Mouse (Mus musculus) liver, embryonic 14.5 days (tissue): ENCODE measurements around the gene Ubr2. TPM values are rescaled to one million over a fixed set of nuclear protein-coding genes. Genes with fewer than 3 reads are reported as not detected.

Source experiments
- ATAC-seq: fragments of 200-750 bp; cut with Nextera tagmentation; 2 replicates; pipeline ENCODE4 v1.8.0; 2017; ENCODE audit warnings: moderate number of reproducible peaks, mild to moderate bottlenecking, moderate library complexity; ENCODE audit not compliant: insufficient read depth
- DNase-seq, 3 experiments: peaks; one replicate each; pipeline ENCODE4 v3.0.0-alpha.2; 2012 to 2013; ENCODE audit warnings: low read depth in 3 of 3, low spot score in 3 of 3
- H3K27ac ChIP-seq: fragments of 300-500 bp; sonication (generic); 2 replicates; pipeline ENCODE4 v1.5.1; 2014; ENCODE audit warnings: moderate library complexity, mild to moderate bottlenecking, control low read depth, inconsistent platforms
- H3K27me3 ChIP-seq: fragments of 300-500 bp; sonication (generic); 2 replicates; pipeline ENCODE4 v1.6.1; 2014; ENCODE audit warnings: mild to moderate bottlenecking, low read length, moderate library complexity; ENCODE audit not compliant: control insufficient read depth, insufficient read depth
- H3K36me3 ChIP-seq: fragments of 300-500 bp; sonication (generic); replicated peaks from 2 replicates; pipeline ENCODE4 v1.6.1; 2014; ENCODE audit warnings: low read depth; ENCODE audit not compliant: control insufficient read depth, insufficient read depth
- H3K4me1 ChIP-seq, 2 experiments: fragments of 200-500 bp in 1 of 2; fragments of 300-500 bp in 1 of 2; sonication (generic) in 1 of 2; replicated peaks; 2 replicates each; pipeline ENCODE4 v1.6.1; 2012 to 2014; ENCODE audit warnings: antibody characterized with exemption in 1 of 2, inconsistent platforms in 1 of 2, low read length in 1 of 2; ENCODE audit not compliant: control insufficient read depth in 2 of 2, insufficient read depth in 2 of 2
- H3K4me2 ChIP-seq: fragments of 300-500 bp; sonication (generic); 2 replicates; pipeline ENCODE4 v1.6.1; 2014; ENCODE audit warnings: low read depth, mild to moderate bottlenecking, control low read depth, moderate library complexity
- H3K4me3 ChIP-seq, 2 experiments: fragments of 200-500 bp in 1 of 2; fragments of 300-500 bp in 1 of 2; sonication (generic) in 1 of 2; 2 replicates each; pipeline ENCODE4 v1.5.1; 2012 to 2014; ENCODE audit warnings: low read depth in 2 of 2, low read length in 2 of 2, mild to moderate bottlenecking in 2 of 2, control low read depth in 1 of 2, inconsistent platforms in 1 of 2, moderate library complexity in 1 of 2; ENCODE audit not compliant: insufficient read depth in 1 of 2
- H3K9ac ChIP-seq: fragments of 300-500 bp; sonication (generic); replicated peaks from 2 replicates; pipeline ENCODE4 v1.6.1; 2014; ENCODE audit warnings: mild to moderate bottlenecking, control low read depth, moderate library complexity
- H3K9me3 ChIP-seq: fragments of 300-500 bp; sonication (generic); 2 replicates; pipeline ENCODE4 v1.6.1; 2016; ENCODE audit warnings: low read length, mixed read lengths; ENCODE audit not compliant: control insufficient read depth
- CTCF ChIP-seq: IDR thresholded peaks from 2 replicates; pipeline ENCODE4 v1.5.1; 2016; ENCODE audit warnings: antibody characterized with exemption, low read depth, control low read depth
- EP300 ChIP-seq: IDR thresholded peaks from 2 replicates; pipeline ENCODE4 v1.6.1; 2016; ENCODE audit warnings: antibody characterized with exemption, low read depth
- WGBS: fragments of 180-500 bp; shearing (Covaris S2); extraction: QIAGEN DNeasy Blood & Tissue Kit; methylation state at CpG from one replicate; pipeline ENCODE4 v1.1.7; 2014; ENCODE audit not compliant: insufficient replicate concordance; 5-methylcytosine and 5-hydroxymethylcytosine counted together
- polyA plus RNA-seq, 2 experiments: library from polyadenylated mRNA; depleted of rRNA in 1 of 2; stranded (reverse) in 1 of 2; unstranded in 1 of 2; fragments of >200 nt; fragmentation: Nextera tagmentation in 1 of 2; extraction: Ambion mirVana in 1 of 2; gene quantifications; 2 replicates each; pipeline versions ENCODE4 v1.2.1 to v1.2.3; 2012 to 2014

Ubr2 gene
- polyA plus RNA-seq, 2 experiments: 7.3 to 9.7 TPM

GRCm38 (mm10) chr17:46975183-46975582 is 35.2 kb downstream of the Ubr2 start:
- ATAC-seq: no peak
- DNase-seq: peak; percentile 24 to 47 (median 28)
- no peak overlapping the region for H3K9ac ChIP-seq
- H3K27ac ChIP-seq: no peak overlapping the region
- H3K9me3 ChIP-seq: no peaks in the 10 kb centered on the region
- TF ChIP-seq CTCF: peak; percentile 91
- TF ChIP-seq EP300: no peak
- H3K4me2 ChIP-seq: no peak overlapping the region
- WGBS: 55% methylated on average over 3 of the region's 3 CpGs
- H3K4me3 ChIP-seq: no peak overlapping the region
- H3K4me1 ChIP-seq: no peaks in the 10 kb centered on the region
- no peaks in the 10 kb centered on the region for H3K27me3 ChIP-seq
- peaks cover 80% of the 10 kb centered on the region for H3K36me3 ChIP-seq

GRCm38 (mm10) chr17:46972603-46973002 is 37.8 kb downstream of the Ubr2 start:
- Histone ChIP-seq H3K4me3 (no peak overlapping the region), H3K4me2 (no peak overlapping the region), H3K4me1 (no peaks in the 10 kb centered on the region), H3K27ac (no peak overlapping the region), H3K9me3 (no peaks in the 10 kb centered on the region), H3K27me3 (no peaks in the 10 kb centered on the region), H3K36me3 (peaks cover 75% of the 10 kb centered on the region), H3K9ac (no peak overlapping the region)
- ATAC-seq (no peak), DNase-seq (no peak)
- TF ChIP-seq EP300: no peak
- no peak for TF ChIP-seq CTCF
- WGBS: 82% methylated on average over 7 of the region's 7 CpGs

DNA sequence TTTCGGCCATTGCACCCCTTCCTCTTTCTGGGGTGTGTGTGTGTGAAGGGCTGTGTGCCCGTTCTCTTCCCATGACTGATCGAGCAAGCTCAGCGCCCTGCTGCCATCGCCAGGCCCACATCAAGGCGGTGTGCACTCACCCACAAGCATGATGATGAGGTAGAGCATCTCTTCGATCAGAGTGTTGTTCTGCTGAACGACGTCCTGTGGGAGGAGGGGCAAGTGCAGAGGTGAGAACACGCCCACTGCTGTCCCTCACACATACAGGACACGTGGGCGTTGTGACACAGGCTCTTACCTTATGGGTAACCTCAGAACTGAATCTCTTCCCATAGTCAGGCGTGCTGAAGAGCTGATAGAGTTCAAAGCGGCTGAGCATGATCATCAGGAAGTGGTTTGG is 43.5 kb downstream of the Ubr2 start:
- Histone ChIP-seq H3K9me3 (no peaks in the 10 kb centered on the region), H3K27ac (no peak overlapping the region), H3K9ac (no peak overlapping the region), H3K4me2 (no peak overlapping the region), H3K4me1 (no peaks in the 10 kb centered on the region), H3K27me3 (no peaks in the 10 kb centered on the region), H3K4me3 (no peak overlapping the region), H3K36me3 (peaks cover 87% of the 10 kb centered on the region)
- DNase-seq (no peak), ATAC-seq (no peak)
- WGBS: 80% methylated on average over 14 of the region's 14 CpGs
- TF ChIP-seq EP300 (no peak), CTCF (no peak)

- Histone ChIP-seq H3K9me3 (no peaks in the 10 kb centered on the region), H3K4me1 (no peaks in the 10 kb centered on the region), H3K27ac (no peak overlapping the region), H3K36me3 (peaks cover 88% of the 10 kb centered on the region), H3K9ac (no peak overlapping the region), H3K4me3 (no peak overlapping the region), H3K27me3 (no peaks in the 10 kb centered on the region), H3K4me2 (no peak overlapping the region)
- 86% methylated on average over 13 of the region's 13 CpGs for WGBS
- DNase-seq (no peak), ATAC-seq (no peak)
- no peak for TF ChIP-seq EP300
- no peak for TF ChIP-seq CTCF
Measured at GRCm38 (mm10) chr17:46963186-46963585, 47.2 kb downstream of the Ubr2 start.

DNA sequence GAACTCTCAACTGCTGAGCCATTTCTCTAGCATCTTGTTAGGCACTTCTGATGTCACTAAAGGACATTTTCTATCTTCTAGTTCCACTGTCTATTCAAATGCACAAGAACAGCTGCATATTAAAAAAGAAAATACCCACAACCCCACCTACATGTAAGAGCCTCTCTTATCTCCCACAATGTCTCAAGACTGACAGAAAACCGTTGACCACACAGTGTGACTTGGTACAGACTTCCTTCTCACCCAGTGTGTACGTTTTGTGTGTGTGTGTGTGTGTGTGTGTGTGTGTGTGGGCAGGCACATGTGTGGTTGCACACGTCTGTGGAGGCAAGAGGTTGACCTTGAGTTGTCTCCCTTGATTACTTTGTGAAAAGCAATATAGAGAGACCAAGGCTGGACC is 48.2 kb downstream of the Ubr2 start:
- TF ChIP-seq CTCF: no peak
- peak; percentile 17; the same call in 1 of the 2 replicates for TF ChIP-seq EP300
- no peaks in the 10 kb centered on the region for H3K4me1 ChIP-seq

More for the DNA sequence above, 48.2 kb downstream of the Ubr2 start:
- Histone ChIP-seq H3K36me3 (peaks cover 89% of the 10 kb centered on the region), H3K27ac (no peak overlapping the region), H3K27me3 (no peaks in the 10 kb centered on the region), H3K9me3 (no peaks in the 10 kb centered on the region), H3K9ac (no peak overlapping the region), H3K4me2 (no peak overlapping the region), H3K4me3 (no peak overlapping the region)
- DNase-seq (no peak), ATAC-seq (no peak)
- WGBS: 18% methylated on average over 3 of the region's 3 CpGs
